Mouse (Mus musculus) ES-E14 (cell line): ENCODE data around the gene Kalrn. TPM values are rescaled to one million over a fixed set of nuclear protein-coding genes. Genes with fewer than 3 reads are reported as not detected.

Source experiments
- DNase-seq: peaks from one replicate; pipeline ENCODE4 v3.0.0-alpha.2; 2013; ENCODE audit warnings: low read depth, low spot score
- H3K27ac ChIP-seq: 2 replicates; pipeline ENCODE4 v1.5.1; 2012; ENCODE audit warnings: low read depth, mild to moderate bottlenecking, low read length, moderate library complexity, mixed read lengths; ENCODE audit not compliant: poor library complexity, insufficient read depth, severe bottlenecking
- H3K36me3 ChIP-seq: 2 replicates; pipeline ENCODE4 v1.6.1; 2012; ENCODE audit warnings: mild to moderate bottlenecking, low read length, moderate library complexity, mixed read lengths; ENCODE audit not compliant: control insufficient read depth, poor library complexity, insufficient read depth, severe bottlenecking
- H3K4me1 ChIP-seq, 2 experiments: fragments of 150-350 bp in 1 of 2; sonication (generic) in 1 of 2; 2 replicates each; pipeline ENCODE4 v1.6.1; 2012; ENCODE audit warnings: low read length in 2 of 2, mild to moderate bottlenecking in 1 of 2, mixed read lengths in 1 of 2; ENCODE audit not compliant: control insufficient read depth in 2 of 2, insufficient read depth in 2 of 2, poor library complexity in 1 of 2
- H3K4me3 ChIP-seq, 2 experiments: fragments of 150-350 bp in 1 of 2; sonication (generic) in 1 of 2; 2 replicates each; pipeline ENCODE4 v1.5.1; 2012; ENCODE audit warnings: low read length in 2 of 2, low read depth in 1 of 2, mild to moderate bottlenecking in 1 of 2, mixed read lengths in 1 of 2; ENCODE audit not compliant: insufficient read depth in 1 of 2, poor library complexity in 1 of 2, severe bottlenecking in 1 of 2
- H3K9ac ChIP-seq: 2 replicates; pipeline ENCODE4 v1.6.1; 2012; ENCODE audit warnings: low read depth, mild to moderate bottlenecking, low read length, mixed read lengths; ENCODE audit not compliant: poor library complexity, insufficient read depth, severe bottlenecking
- H3K9me3 ChIP-seq: fragments of 150-350 bp; sonication (generic); 2 replicates; pipeline ENCODE4 v1.6.1; 2012; ENCODE audit warnings: low read depth, mild to moderate bottlenecking, low read length; ENCODE audit not compliant: control insufficient read depth, insufficient read depth
- CHD2 ChIP-seq: IDR thresholded peaks from 2 replicates; pipeline ENCODE4 v1.6.1; 2014; ENCODE audit warnings: mild to moderate bottlenecking, low read depth, low read length, inconsistent platforms
- HCFC1 ChIP-seq: IDR thresholded peaks from 2 replicates; pipeline ENCODE4 v1.6.1; 2012; ENCODE audit warnings: low read length, inconsistent platforms, borderline replicate concordance; ENCODE audit not compliant: insufficient read depth
- MAFK ChIP-seq: IDR thresholded peaks from 2 replicates; pipeline ENCODE4 v1.6.1; 2014; ENCODE audit warnings: mild to moderate bottlenecking, low read depth, low read length, inconsistent platforms; ENCODE audit not compliant: insufficient read depth
- ZC3H11A ChIP-seq: IDR thresholded peaks from 2 replicates; pipeline ENCODE4 v1.6.1; 2012; ENCODE audit warnings: low read depth, mild to moderate bottlenecking, inconsistent platforms, low read length, borderline replicate concordance
- ZNF384 ChIP-seq: IDR thresholded peaks from 2 replicates; pipeline ENCODE4 v1.6.1; 2012; ENCODE audit warnings: low read depth, low read length, inconsistent platforms
- in situ Hi-C, 2 experiments: fragments of 600-800 bp; cut with MboI; formaldehyde crosslinking; loops; one replicate each; pipeline ENCODE4 v1.15.1; 2025; ENCODE audit warnings: low sequenced_read_pairs in 2 of 2, inconsistent platforms in 1 of 2; ENCODE audit not compliant: unreplicated experiment in 2 of 2
- total RNA-seq: library from RNA; depleted of rRNA; stranded (reverse); fragments of 300-350 nt; gene quantifications from 2 replicates; pipeline ENCODE4 v1.2.3, GENCODE M21; 2012

The Kalrn gene
- total RNA-seq, 1 experiment, result 15.7 TPM

GRCm38 (mm10) chr16:34483716-34484115 lies 89.6 kb downstream of the Kalrn start:
- no peak for DNase-seq
- no peak overlapping the region for H3K4me3 ChIP-seq
- no peaks in the 10 kb centered on the region for H3K36me3 ChIP-seq
- H3K27ac ChIP-seq, result no peak overlapping the region
- H3K9me3 ChIP-seq, result no peaks in the 10 kb centered on the region
- H3K4me1 ChIP-seq, result no peaks in the 10 kb centered on the region
- H3K9ac ChIP-seq, result no peak overlapping the region
- TF ChIP-seq MAFK, result no peak
- no peak for TF ChIP-seq HCFC1
- TF ChIP-seq ZNF384, result no peak
- no peak for TF ChIP-seq ZC3H11A
- no peak for TF ChIP-seq CHD2
- in situ Hi-C loops, result no loop called here

GRCm38 (mm10) chr16:34474741-34475140 lies 98.6 kb downstream of the Kalrn start:
- Histone ChIP-seq H3K4me1 (no peaks in the 10 kb centered on the region), H3K4me3 (no peak overlapping the region), H3K9ac (no peak overlapping the region), H3K9me3 (no peaks in the 10 kb centered on the region), H3K36me3 (no peaks in the 10 kb centered on the region), H3K27ac (no peak overlapping the region)
- DNase-seq, result no peak
- in situ Hi-C loops, result no loop called here
- TF ChIP-seq HCFC1 (no peak), ZNF384 (no peak), CHD2 (no peak), ZC3H11A (no peak), MAFK (no peak)

GRCm38 (mm10) chr16:34473891-34474290 lies 99.4 kb downstream of the Kalrn start:
- Histone ChIP-seq H3K9me3 (no peaks in the 10 kb centered on the region), H3K4me3 (no peak overlapping the region), H3K4me1 (no peaks in the 10 kb centered on the region), H3K27ac (no peak overlapping the region), H3K9ac (no peak overlapping the region), H3K36me3 (no peaks in the 10 kb centered on the region)
- DNase-seq, result no peak
- no peak for TF ChIP-seq ZC3H11A
- TF ChIP-seq HCFC1, result no peak
- TF ChIP-seq MAFK, result no peak
- in situ Hi-C loops, result no loop called here

- Histone ChIP-seq H3K36me3 (no peaks in the 10 kb centered on the region), H3K4me1 (no peaks in the 10 kb centered on the region), H3K27ac (no peak overlapping the region), H3K9ac (no peak overlapping the region), H3K4me3 (no peak overlapping the region), H3K9me3 (no peaks in the 10 kb centered on the region)
- TF ChIP-seq ZNF384 (no peak), MAFK (no peak), HCFC1 (no peak), ZC3H11A (no peak), CHD2 (no peak)
- in situ Hi-C loops, result no loop called here
- DNase-seq, result no peak
Measured at GRCm38 (mm10) chr16:34471441-34471840, 101.9 kb downstream of the Kalrn start.

- no peak for DNase-seq
- Histone ChIP-seq H3K27ac (no peak overlapping the region), H3K4me3 (no peak overlapping the region), H3K9me3 (no peaks in the 10 kb centered on the region), H3K4me1 (no peaks in the 10 kb centered on the region), H3K9ac (no peak overlapping the region), H3K36me3 (no peaks in the 10 kb centered on the region)
- in situ Hi-C loops, result no loop called here
- TF ChIP-seq MAFK (no peak), HCFC1 (no peak), ZNF384 (no peak), CHD2 (no peak), ZC3H11A (no peak)
Measured at GRCm38 (mm10) chr16:34470343-34470742, 103.0 kb downstream of the Kalrn start.
